Mouse (Mus musculus) intestine, postnatal 0 days (tissue): Measurements from ENCODE around the gene 4930583I09Rik. TPM values are rescaled to one million over a fixed set of nuclear protein-coding genes. Genes with fewer than 3 reads are reported as not detected.

Experiments used
- ATAC-seq: fragments of 200-750 bp; cut with Nextera tagmentation; 2 replicates; pipeline ENCODE4 v1.8.0; 2017; ENCODE audit warnings: mild to moderate bottlenecking, moderate TSS enrichment, moderate library complexity
- H3K27ac ChIP-seq: fragments of 300-500 bp; sonication (generic); 2 replicates; pipeline ENCODE4 v1.5.1; 2014; ENCODE audit warnings: mild to moderate bottlenecking, low read depth, low read length, moderate library complexity
- H3K27me3 ChIP-seq: fragments of 300-500 bp; sonication (generic); replicated peaks from 2 replicates; pipeline ENCODE4 v1.6.1; 2014; ENCODE audit warnings: low read length, mixed read lengths; ENCODE audit not compliant: control insufficient read depth, insufficient read depth
- H3K36me3 ChIP-seq: fragments of 300-500 bp; sonication (generic); 2 replicates; pipeline ENCODE4 v1.6.1; 2014; ENCODE audit warnings: mild to moderate bottlenecking, moderate library complexity; ENCODE audit not compliant: control insufficient read depth, insufficient read depth
- H3K4me1 ChIP-seq: fragments of 300-500 bp; sonication (generic); replicated peaks from 2 replicates; pipeline ENCODE4 v1.6.1; 2014; ENCODE audit warnings: antibody characterized with exemption, low read length, mixed read lengths; ENCODE audit not compliant: control insufficient read depth, insufficient read depth
- H3K4me2 ChIP-seq: fragments of 300-500 bp; sonication (generic); replicated peaks from 2 replicates; pipeline ENCODE4 v1.6.1; 2014; ENCODE audit warnings: low read depth, mild to moderate bottlenecking, moderate library complexity
- H3K4me3 ChIP-seq: fragments of 300-500 bp; sonication (generic); 2 replicates; pipeline ENCODE4 v1.5.1; 2014; ENCODE audit warnings: low read depth, low read length
- H3K9ac ChIP-seq: fragments of 300-500 bp; sonication (generic); 2 replicates; pipeline ENCODE4 v1.6.1; 2014; ENCODE audit warnings: mild to moderate bottlenecking, low read depth, low read length
- H3K9me3 ChIP-seq: fragments of 300-500 bp; sonication (generic); 2 replicates; pipeline ENCODE4 v1.6.1; 2016; ENCODE audit warnings: mixed run types; ENCODE audit not compliant: control insufficient read depth
- CTCF ChIP-seq: sonication (generic); IDR thresholded peaks from 2 replicates; pipeline ENCODE4 v1.5.1; 2016; ENCODE audit warnings: low read depth, mild to moderate bottlenecking, control low read depth, antibody characterized with exemption, moderate library complexity
- WGBS: fragments of 180-500 bp; shearing (Covaris S2); extraction: QIAGEN DNeasy Blood & Tissue Kit; methylation state at CpG from one replicate; pipeline ENCODE4 v1.1.7; 2014; 5-methylcytosine and 5-hydroxymethylcytosine counted together
- polyA plus RNA-seq: library from polyadenylated mRNA; unstranded; fragments of >200 nt; fragmentation: Nextera tagmentation; extraction: Ambion mirVana; gene quantifications from 2 replicates; pipeline ENCODE4 v1.2.1, GENCODE M21; 2015

Gene 4930583I09Rik
- not detected in 2 replicates for polyA plus RNA-seq

DNA sequence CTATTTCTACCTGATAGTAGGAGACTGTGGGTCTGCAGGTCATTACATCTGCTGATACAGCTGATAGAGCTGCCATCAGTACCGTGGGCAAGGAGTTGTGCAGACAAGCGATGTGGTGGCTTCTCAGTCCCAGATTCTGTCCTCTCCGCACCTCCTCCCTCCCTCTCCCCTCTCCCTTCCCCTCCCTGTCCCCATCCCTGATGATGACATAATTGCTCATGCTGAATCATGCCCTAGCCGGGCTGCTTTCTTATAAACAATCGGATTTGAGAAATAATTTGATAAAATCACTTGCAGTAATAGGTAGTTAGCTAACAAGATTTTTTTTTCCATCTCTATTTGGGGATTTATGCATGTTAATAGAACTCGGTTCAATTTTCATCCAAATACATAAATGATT lies at the start of gene 4930583I09Rik:
Gene 4930583I09Rik (minus strand): TSS at position 144 of the 400 bp plus-strand sequence.
- ATAC-seq: no peak
- no peaks in the 10 kb centered on the region for H3K9me3 ChIP-seq
- TF ChIP-seq CTCF: no peak
- H3K27ac ChIP-seq: no peak within 1 kb of the TSS
- WGBS: 70% methylated on average over 6 of the region's 6 CpGs
- no peak within 1 kb of the TSS for H3K9ac ChIP-seq
- no peak within 1 kb of the TSS for H3K4me3 ChIP-seq
- H3K36me3 ChIP-seq: no peaks in the 10 kb centered on the region
- H3K4me1 ChIP-seq: no peaks in the 10 kb centered on the region
- no peaks in the 10 kb centered on the region for H3K27me3 ChIP-seq
- H3K4me2 ChIP-seq: no peak within 1 kb of the TSS

DNA sequence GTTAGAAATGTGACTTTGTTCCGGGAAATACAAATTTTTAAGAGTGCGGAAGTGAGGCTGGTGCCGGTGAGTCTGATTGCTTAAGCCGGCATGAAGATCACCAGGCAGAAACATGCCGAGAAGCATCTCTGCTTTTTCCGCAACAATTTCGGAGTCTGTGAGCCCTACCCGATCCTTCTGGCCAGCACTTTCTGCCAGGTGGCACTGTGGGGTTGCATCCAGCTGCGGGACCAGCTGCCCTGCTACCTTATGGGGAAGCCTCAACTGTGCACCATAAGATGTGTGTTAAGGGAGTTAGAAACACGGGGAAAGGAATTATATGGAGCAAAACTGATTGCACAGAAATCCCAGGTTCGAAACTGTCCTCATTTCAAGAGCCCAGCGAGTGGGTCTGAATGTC lies 40.2 kb upstream of the 4930583I09Rik start:
- no peak for ATAC-seq
- no peaks in the 10 kb centered on the region for H3K27me3 ChIP-seq

DNA sequence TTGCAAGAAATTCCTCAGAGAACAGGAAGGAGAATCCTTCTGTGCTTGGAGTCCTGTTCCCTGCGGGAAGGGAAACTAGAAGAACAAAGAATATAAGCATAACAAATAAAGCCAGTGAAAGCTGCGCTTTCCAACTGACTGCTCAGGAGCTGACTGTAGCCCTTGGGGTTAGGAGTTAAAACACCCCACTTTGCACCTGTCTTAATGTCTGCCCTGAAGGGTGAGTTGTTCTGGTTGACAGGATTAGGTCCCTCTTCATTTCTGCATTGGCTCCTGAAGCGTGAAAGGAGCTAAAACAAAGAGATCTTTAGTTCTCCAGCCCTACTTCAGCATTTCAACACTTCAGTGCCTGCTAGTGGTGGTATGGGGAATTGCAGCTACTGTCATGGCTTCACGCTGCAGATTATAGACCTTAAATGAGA lies 37.8 kb upstream of the 4930583I09Rik start:
- peak; percentile 80 for TF ChIP-seq CTCF
- H3K9ac ChIP-seq: no peak overlapping the region
- H3K4me2 ChIP-seq: no peak overlapping the region
- no peaks in the 10 kb centered on the region for H3K36me3 ChIP-seq
- WGBS: 49% methylated on average over 4 of the region's 4 CpGs
- ATAC-seq: no peak
- no peaks in the 10 kb centered on the region for H3K27me3 ChIP-seq
- no peaks in the 10 kb centered on the region for H3K9me3 ChIP-seq
- no peak overlapping the region for H3K4me3 ChIP-seq
- no peak overlapping the region for H3K27ac ChIP-seq
- no peaks in the 10 kb centered on the region for H3K4me1 ChIP-seq

More for the DNA sequence above, 40.2 kb upstream of the 4930583I09Rik start:
- no peaks in the 10 kb centered on the region for H3K9me3 ChIP-seq
- H3K9ac ChIP-seq: no peak overlapping the region
- WGBS: 80% methylated on average over 12 of the region's 12 CpGs
- H3K36me3 ChIP-seq: no peaks in the 10 kb centered on the region
- H3K4me3 ChIP-seq: no peak overlapping the region
- no peak overlapping the region for H3K4me2 ChIP-seq
- no peak for TF ChIP-seq CTCF
- no peak overlapping the region for H3K27ac ChIP-seq
- H3K4me1 ChIP-seq: no peaks in the 10 kb centered on the region

DNA sequence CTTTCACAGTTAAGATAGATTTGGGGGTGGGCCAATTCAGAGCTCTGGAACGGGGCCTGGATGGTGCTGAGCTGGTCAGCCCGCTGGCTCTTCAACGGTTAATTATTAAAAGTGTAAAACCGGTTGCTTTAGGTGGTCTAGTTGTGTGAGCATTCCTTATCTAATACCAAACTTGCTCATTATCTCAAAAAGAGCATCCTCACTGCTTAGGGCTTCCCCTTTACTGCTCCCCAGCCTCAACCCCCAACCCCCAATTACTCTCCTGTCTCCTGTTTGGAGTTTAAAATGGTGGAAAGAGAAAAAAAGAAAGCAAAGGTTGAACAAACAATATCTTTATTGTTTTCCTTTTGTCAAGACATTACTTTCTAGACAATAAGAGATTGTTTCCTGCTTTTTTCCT lies 27.9 kb upstream of the 4930583I09Rik start:
- Histone ChIP-seq H3K9me3 (no peaks in the 10 kb centered on the region), H3K4me2 (no peak overlapping the region), H3K9ac (no peak overlapping the region), H3K27ac (no peak overlapping the region), H3K4me3 (no peak overlapping the region), H3K4me1 (no peaks in the 10 kb centered on the region), H3K27me3 (no peaks in the 10 kb centered on the region), H3K36me3 (no peaks in the 10 kb centered on the region)
- ATAC-seq: no peak
- 42% methylated on average over 4 of the region's 4 CpGs for WGBS
- no peak for TF ChIP-seq CTCF

DNA sequence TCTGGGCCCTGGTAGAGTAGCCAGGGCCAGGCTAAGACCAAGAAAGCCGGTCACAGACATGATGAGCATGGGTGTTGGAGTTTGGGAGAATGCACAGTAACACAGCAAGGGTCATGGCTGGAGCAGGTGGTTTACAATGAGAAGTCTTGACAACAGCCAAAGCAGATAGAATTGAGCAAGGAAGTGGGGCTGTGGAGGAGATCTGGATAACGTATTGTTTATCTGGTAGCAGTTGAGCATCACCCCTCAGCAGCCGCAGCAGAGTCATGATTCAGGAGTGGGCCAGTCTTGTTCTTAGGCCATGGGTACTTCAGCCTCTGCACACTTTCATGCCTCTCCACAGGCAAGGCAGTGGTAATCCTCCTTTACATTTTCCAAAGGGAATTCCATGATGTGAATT lies 25.1 kb upstream of the 4930583I09Rik start:
- H3K27me3 ChIP-seq: no peaks in the 10 kb centered on the region
- no peak for ATAC-seq
- no peaks in the 10 kb centered on the region for H3K36me3 ChIP-seq
- no peak overlapping the region for H3K4me3 ChIP-seq
- no peak overlapping the region for H3K27ac ChIP-seq
- H3K9ac ChIP-seq: no peak overlapping the region
- no peak for TF ChIP-seq CTCF
- 63% methylated on average over 3 of the region's 3 CpGs for WGBS
- no peaks in the 10 kb centered on the region for H3K9me3 ChIP-seq
- no peak overlapping the region for H3K4me2 ChIP-seq
- no peaks in the 10 kb centered on the region for H3K4me1 ChIP-seq

DNA sequence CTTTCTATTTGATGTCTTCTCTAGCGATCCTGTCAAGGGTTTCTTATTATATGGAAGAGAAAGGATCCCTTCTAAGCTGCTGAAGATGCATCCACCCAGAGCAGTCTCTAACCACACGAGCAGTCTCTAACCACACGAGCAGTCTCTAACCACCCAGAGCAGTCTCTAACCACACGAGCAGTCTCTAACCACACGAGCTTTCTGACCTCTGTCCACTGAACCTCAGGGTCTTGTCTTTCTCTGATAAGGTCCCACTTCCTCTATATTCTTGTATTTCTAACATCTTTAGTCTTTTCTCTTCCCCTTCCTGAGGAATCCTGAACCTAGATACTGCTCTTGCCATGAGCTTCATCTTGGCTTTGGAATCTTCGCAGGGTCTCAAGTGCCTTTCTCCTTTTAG lies 23.0 kb upstream of the 4930583I09Rik start:
- Histone ChIP-seq H3K4me2 (no peak overlapping the region), H3K4me1 (no peaks in the 10 kb centered on the region), H3K4me3 (no peak overlapping the region), H3K27ac (no peak overlapping the region), H3K27me3 (no peaks in the 10 kb centered on the region), H3K9ac (no peak overlapping the region), H3K36me3 (no peaks in the 10 kb centered on the region), H3K9me3 (no peaks in the 10 kb centered on the region)
- ATAC-seq: no peak
- no peak for TF ChIP-seq CTCF
- 81% methylated on average over 6 of the region's 6 CpGs for WGBS

DNA sequence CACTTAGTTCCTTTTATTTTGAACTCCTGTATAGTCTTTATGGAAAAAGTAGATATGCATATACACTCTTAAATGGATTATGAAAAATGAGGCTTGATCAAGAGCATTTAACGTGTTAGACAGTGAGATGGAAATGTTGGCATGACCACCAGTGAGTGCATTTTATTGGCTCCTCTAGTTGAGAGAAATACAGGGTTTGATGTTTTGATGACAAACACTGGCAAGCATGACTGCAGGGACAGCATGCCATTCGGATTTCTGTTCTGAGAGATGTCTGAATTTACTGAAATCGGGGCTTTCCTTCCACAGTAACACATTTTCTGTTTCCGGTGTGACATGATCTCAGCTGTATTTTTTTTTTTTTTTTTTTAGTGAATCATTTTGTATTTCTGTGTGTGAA lies 12.2 kb upstream of the 4930583I09Rik start:
- TF ChIP-seq CTCF: no peak

More for the DNA sequence above, 12.2 kb upstream of the 4930583I09Rik start:
- no peak overlapping the region for H3K9ac ChIP-seq
- no peaks in the 10 kb centered on the region for H3K9me3 ChIP-seq
- no peaks in the 10 kb centered on the region for H3K4me1 ChIP-seq
- no peak overlapping the region for H3K4me2 ChIP-seq
- H3K4me3 ChIP-seq: no peak overlapping the region
- no peaks in the 10 kb centered on the region for H3K27me3 ChIP-seq
- 88% methylated on average over 4 of the region's 4 CpGs for WGBS
- no peaks in the 10 kb centered on the region for H3K36me3 ChIP-seq
- ATAC-seq: no peak
- H3K27ac ChIP-seq: no peak overlapping the region
